In the genomic region with DNA sequence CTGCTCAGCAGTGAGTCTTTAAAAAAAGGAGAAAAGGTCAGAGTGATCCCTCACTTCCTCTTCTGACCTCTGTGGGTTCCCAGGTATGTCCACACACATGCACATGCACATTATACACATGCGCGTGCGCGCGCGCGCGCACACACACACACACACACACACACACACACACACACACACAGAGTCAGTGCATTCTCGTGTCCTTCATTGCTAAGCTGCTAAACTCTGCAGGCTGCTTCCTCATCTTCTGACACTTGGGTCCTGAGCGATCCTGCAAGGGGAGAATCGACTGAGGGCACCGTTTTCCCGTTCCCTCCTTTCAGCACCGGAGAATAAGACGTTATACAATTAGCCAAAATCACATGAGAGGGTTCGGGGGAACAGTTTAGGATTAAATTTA, we compare ENCODE assay signal across 9 mouse cellular contexts. TPM values are rescaled to one million over a fixed set of nuclear protein-coding genes. Genes with fewer than 3 reads are reported as not detected.
DNase-seq lines count a peak whose midpoint lies in the region; ATAC-seq lines count a peak whose summit lies in the region.
"Had no signal": no experiment of that assay in that cellular context is flagged by ENCODE, and none has a peak within 500 bp of the region (broad histone marks: within the 10 kb centered on the region; RNA-seq: fewer than 3 reads in every experiment).

No protein-coding gene starts in this region.

- H3K4me2 ChIP-seq in midbrain, embryonic 15.5 days: peak overlapping the region; percentile 61

- peak overlapping the region; percentile 37 for H3K9ac ChIP-seq in midbrain, embryonic 15.5 days

- 21% methylated on average over 16 of the region's 16 CpGs for WGBS in limb, embryonic 10.5 days
- WGBS in midbrain, embryonic 15.5 days: 14% methylated on average over 16 of the region's 16 CpGs

- H3K9me3 ChIP-seq in limb, embryonic 10.5 days (replicated peaks): no peaks in the 10 kb centered on the region
- no peaks in the 10 kb centered on the region for H3K9me3 ChIP-seq in midbrain, embryonic 15.5 days

- peak overlapping the region; percentile 53 for H3K4me3 ChIP-seq in limb, embryonic 10.5 days
- peak overlapping the region; percentile 35 for H3K4me3 ChIP-seq in midbrain, embryonic 15.5 days

- H3K4me1 ChIP-seq in limb, embryonic 10.5 days: peaks cover 24% of the 10 kb centered on the region
- H3K4me1 ChIP-seq in midbrain, embryonic 15.5 days: peaks cover 18% of the 10 kb centered on the region

- no peaks in the 10 kb centered on the region for H3K36me3 ChIP-seq in limb, embryonic 10.5 days
- H3K36me3 ChIP-seq in midbrain, embryonic 15.5 days (replicated peaks): no peaks in the 10 kb centered on the region

- peak overlapping the region; percentile 80; the same call in 1 of the 2 replicates for H3K27ac ChIP-seq in limb, embryonic 10.5 days
- H3K27ac ChIP-seq in midbrain, embryonic 15.5 days: peak overlapping the region; percentile 86

- peaks cover 4% of the 10 kb centered on the region; the same call in 1 of the 2 replicates for H3K27me3 ChIP-seq in limb, embryonic 10.5 days (ENCODE audit: low read depth, poor library complexity, severe bottlenecking)
- H3K27me3 ChIP-seq in midbrain, embryonic 15.5 days (replicated peaks): no peaks in the 10 kb centered on the region
- H3K27me3 ChIP-seq: Patski had no signal

- peak; percentile 12 for ATAC-seq in frontal cortex, adult (ENCODE audit: low TSS enrichment)
- ATAC-seq in erythroblast, adult 5-6 weeks (replicated peaks; ENCODE audit: low FRiP score, poor library complexity, severe bottlenecking): peak; percentile 22
- peak; percentile 46 for ATAC-seq in midbrain, embryonic 15.5 days (replicated peaks)

- no peak for DNase-seq in frontal cortex, postnatal 25 days (ENCODE audit: low spot score in 2 of 2)
- peak; percentile 77 for DNase-seq in CD4-positive helper T cell, adult 2 months (ENCODE audit: low read depth, low spot score)
- peak; percentile 58 for DNase-seq in limb, embryonic 10.5 days (ENCODE audit: low spot score)
- peak; percentile 46 to 51 for DNase-seq in thymus, postnatal 36 days
- no peak for DNase-seq in right cerebral cortex, adult 2 months (ENCODE audit: low spot score in 2 of 2)

RNA-seq across cellular contexts. Expression of a gene that starts 20.3 kb away (rescaled TPM):
- total RNA-seq in erythroblast, adult 5-6 weeks (2015; ENCODE audit: low replicate concordance): 38.0 and 60.7 TPM in 2 replicates
- 35.6 and 63.0 TPM in 2 replicates for total RNA-seq in erythroblast, adult 5-6 weeks (2017; ENCODE audit: low replicate concordance)
- polyA plus RNA-seq in limb, embryonic 10.5 days (2016; fragmentation: Nextera tagmentation; extraction: Ambion mirVana): 11.5 TPM in 2 replicates
- 19.4 and 20.0 TPM in 2 replicates for polyA plus RNA-seq in midbrain, embryonic 15.5 days (2015; fragmentation: Nextera tagmentation; extraction: Ambion mirVana)

RNA-seq across cellular contexts. Expression of a gene that starts 47.2 kb away (rescaled TPM):
- 0.63 TPM in 1 of 2 replicates, not detected in the other for total RNA-seq in erythroblast, adult 5-6 weeks (2015; ENCODE audit: low replicate concordance)
- 0.56 and 1.1 TPM in 2 replicates for total RNA-seq in erythroblast, adult 5-6 weeks (2017; ENCODE audit: low replicate concordance)
- polyA plus RNA-seq in limb, embryonic 10.5 days (2016; fragmentation: Nextera tagmentation; extraction: Ambion mirVana): 58.6 and 77.7 TPM in 2 replicates
- 35.2 and 41.0 TPM in 2 replicates for polyA plus RNA-seq in midbrain, embryonic 15.5 days (2015; fragmentation: Nextera tagmentation; extraction: Ambion mirVana)

RNA-seq across cellular contexts. Expression of a gene that starts 59.8 kb away (rescaled TPM):
- total RNA-seq in erythroblast, adult 5-6 weeks (2015; ENCODE audit: low replicate concordance): not detected in 2 replicates
- 0.34 TPM in 1 of 2 replicates, not detected in the other for total RNA-seq in erythroblast, adult 5-6 weeks (2017; ENCODE audit: low replicate concordance)
- 1.1 and 1.6 TPM in 2 replicates for polyA plus RNA-seq in limb, embryonic 10.5 days (2016; fragmentation: Nextera tagmentation; extraction: Ambion mirVana)
- 0.32 and 0.65 TPM in 2 replicates for polyA plus RNA-seq in midbrain, embryonic 15.5 days (2015; fragmentation: Nextera tagmentation; extraction: Ambion mirVana)

Comparison
In these comparisons a context has a peak if more than half of its experiments do, and no peak if none do; other contexts are left out.
1. DNase-seq: peak in CD4-positive helper T cell, adult 2 months (single experiment), limb, embryonic 10.5 days (single experiment) and thymus, postnatal 36 days (2 of 2); none in frontal cortex, postnatal 25 days (0 of 2) and right cerebral cortex, adult 2 months (0 of 2).
2. Peak in every context shown above with its lines, with median percentiles within 50 percentile points of each other: ATAC-seq.